In the genomic region with DNA sequence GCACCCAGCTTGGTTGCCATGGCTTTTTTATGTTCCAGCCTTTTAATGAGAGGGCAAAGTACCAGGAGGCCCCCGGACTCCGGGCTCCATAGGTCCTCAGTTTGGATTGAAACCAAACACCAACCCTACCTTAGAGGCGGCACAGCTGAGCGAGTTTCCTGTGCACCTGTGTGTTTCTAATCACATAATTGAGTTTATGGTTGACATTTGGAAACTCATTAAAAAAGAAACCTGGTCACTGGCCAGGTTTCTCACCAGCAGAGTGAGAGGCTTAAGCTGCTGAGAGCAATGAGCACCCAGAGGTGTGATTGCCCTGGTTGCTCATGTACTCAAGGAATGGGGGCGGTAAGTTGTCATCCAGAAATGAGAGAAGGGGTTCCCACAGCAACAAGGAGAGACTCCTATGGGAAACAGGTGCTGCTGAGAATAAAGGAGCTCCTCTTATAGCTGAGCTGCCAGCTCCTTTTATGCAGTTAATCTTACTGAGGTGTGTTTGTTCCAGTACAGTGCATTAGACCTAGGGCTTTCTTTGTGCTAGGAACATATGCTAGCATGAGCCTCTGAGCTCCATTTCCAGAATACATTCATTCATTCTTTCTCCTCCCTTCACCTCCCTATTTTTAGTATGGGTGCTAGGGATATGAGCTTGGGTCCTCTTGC, we compare ENCODE assay signal across 19 mouse cellular contexts.
DNase-seq lines count a peak whose midpoint lies in the region; ATAC-seq and TF ChIP-seq lines count a peak whose summit lies in the region.
"Had no signal": no experiment of that assay in that cellular context is flagged by ENCODE, and none has a peak within 500 bp of the region (broad histone marks: within the 10 kb centered on the region; RNA-seq: fewer than 3 reads in every experiment).

No protein-coding gene starts in this region.

- no peaks in the 10 kb centered on the region for H3K9me3 ChIP-seq in forebrain, embryonic 12.5 days
- no peaks in the 10 kb centered on the region for H3K9me3 ChIP-seq in forebrain, embryonic 14.5 days (replicated peaks; ENCODE audit: control insufficient read depth, low read length)
- H3K9me3 ChIP-seq in kidney, embryonic 14.5 days (ENCODE audit: control insufficient read depth, low read length): no peaks in the 10 kb centered on the region
- no peaks in the 10 kb centered on the region for H3K9me3 ChIP-seq in limb, embryonic 10.5 days (replicated peaks)
- H3K9me3 ChIP-seq: heart, embryonic 12.5 days; liver, embryonic 15.5 days; midbrain, embryonic 13.5 days had no signal

- ATAC-seq in forebrain, embryonic 12.5 days (ENCODE audit: low FRiP score): no peak
- ATAC-seq in forebrain, embryonic 14.5 days: no peak
- peak; percentile 43; the same call in 1 of the 2 replicates for ATAC-seq in kidney, embryonic 14.5 days (ENCODE audit: low FRiP score, low TSS enrichment)
- ATAC-seq in monocyte, adult 5-6 weeks (replicated peaks; ENCODE audit: insufficient number of reproducible peaks, low FRiP score, low TSS enrichment, poor library complexity, severe bottlenecking): no peak
- ATAC-seq: activated CD4-positive, CD25-positive, alpha-beta regulatory T cell, adult 4 months; midbrain, embryonic 13.5 days had no signal

- H3K27ac ChIP-seq in forebrain, embryonic 12.5 days: 0 out of 2 replicates have a peak overlapping the region, but pooled peaks have one; percentile 10
- H3K27ac ChIP-seq in forebrain, embryonic 14.5 days (ENCODE audit: low read depth, low read length): no peak overlapping the region
- no peak overlapping the region; the same call in 1 of the 2 replicates for H3K27ac ChIP-seq in kidney, embryonic 14.5 days (ENCODE audit: low read depth, low read length)
- H3K27ac ChIP-seq in limb, embryonic 10.5 days: peak overlapping the region; percentile 67; the same call in 1 of the 2 replicates
- H3K27ac ChIP-seq: liver, embryonic 15.5 days; midbrain, embryonic 13.5 days had no signal

- no peak for TF ChIP-seq CTCF in lung, adult 2 months (IDR thresholded peaks at IDR 0.05; ENCODE audit: insufficient read depth, low read length)

- peaks cover 23% of the 10 kb centered on the region for H3K36me3 ChIP-seq in forebrain, embryonic 12.5 days (replicated peaks)
- H3K36me3 ChIP-seq in forebrain, embryonic 14.5 days (ENCODE audit: control insufficient read depth, insufficient read depth, low read length): peaks cover 11% of the 10 kb centered on the region; the same call in 1 of the 2 replicates
- peaks cover 6% of the 10 kb centered on the region; the same call in 1 of the 2 replicates for H3K36me3 ChIP-seq in kidney, embryonic 14.5 days (ENCODE audit: control insufficient read depth, insufficient read depth, low read length)
- peaks cover 82% of the 10 kb centered on the region for H3K36me3 ChIP-seq in limb, embryonic 10.5 days
- H3K36me3 ChIP-seq: liver, embryonic 15.5 days had no signal

- H3K9ac ChIP-seq in forebrain, embryonic 12.5 days: no peak overlapping the region
- no peak overlapping the region for H3K9ac ChIP-seq in forebrain, embryonic 14.5 days (ENCODE audit: low read length)
- no peak overlapping the region for H3K9ac ChIP-seq in kidney, embryonic 14.5 days (ENCODE audit: low read depth, low read length)
- H3K9ac ChIP-seq: heart, embryonic 12.5 days; liver, embryonic 15.5 days; midbrain, embryonic 13.5 days had no signal

- TF ChIP-seq POLR2A in lung, adult 2 months (IDR thresholded peaks at IDR 0.05; ENCODE audit: borderline replicate concordance, extremely low read depth, low read depth, low read length): no peak

- H3K4me1 ChIP-seq in forebrain, embryonic 12.5 days: peaks cover 32% of the 10 kb centered on the region
- peaks cover 15% of the 10 kb centered on the region for H3K4me1 ChIP-seq in forebrain, embryonic 14.5 days (ENCODE audit: control insufficient read depth, insufficient read depth, low read length)
- peaks cover 24% of the 10 kb centered on the region for H3K4me1 ChIP-seq in kidney, embryonic 14.5 days (ENCODE audit: control insufficient read depth, insufficient read depth, low read length)
- peaks cover 86% of the 10 kb centered on the region for H3K4me1 ChIP-seq in limb, embryonic 10.5 days
- peaks cover 4% of the 10 kb centered on the region for H3K4me1 ChIP-seq in lung, adult 2 months (ENCODE audit: control insufficient read depth, insufficient read depth, low read length)

- no peak overlapping the region for H3K4me3 ChIP-seq in forebrain, embryonic 12.5 days (replicated peaks)
- H3K4me3 ChIP-seq in forebrain, embryonic 14.5 days (ENCODE audit: low read depth, low read length): no peak overlapping the region
- H3K4me3 ChIP-seq in kidney, embryonic 14.5 days (ENCODE audit: low read length): no peak overlapping the region
- no peak overlapping the region for H3K4me3 ChIP-seq in limb, embryonic 10.5 days
- H3K4me3 ChIP-seq in lung, adult 2 months (replicated peaks; ENCODE audit: extremely low read depth, low read depth, low read length): no peak overlapping the region
- H3K4me3 ChIP-seq: heart, embryonic 12.5 days; liver, embryonic 15.5 days; midbrain, embryonic 13.5 days had no signal

- no peaks in the 10 kb centered on the region for H3K27me3 ChIP-seq in forebrain, embryonic 12.5 days
- H3K27me3 ChIP-seq in forebrain, embryonic 14.5 days (replicated peaks; ENCODE audit: control insufficient read depth, insufficient read depth, low read length): no peaks in the 10 kb centered on the region
- no peaks in the 10 kb centered on the region for H3K27me3 ChIP-seq in kidney, embryonic 14.5 days (ENCODE audit: control insufficient read depth, insufficient read depth, low read length)
- H3K27me3 ChIP-seq in limb, embryonic 10.5 days (ENCODE audit: low read depth, poor library complexity, severe bottlenecking): no peaks in the 10 kb centered on the region
- H3K27me3 ChIP-seq: heart, embryonic 12.5 days; liver, embryonic 15.5 days; midbrain, embryonic 13.5 days had no signal

- H3K4me2 ChIP-seq in forebrain, embryonic 12.5 days: no peak overlapping the region
- no peak overlapping the region for H3K4me2 ChIP-seq in forebrain, embryonic 14.5 days (ENCODE audit: low read length)
- H3K4me2 ChIP-seq in kidney, embryonic 14.5 days (replicated peaks; ENCODE audit: low read depth, low read length): no peak overlapping the region
- H3K4me2 ChIP-seq: heart, embryonic 12.5 days; liver, embryonic 15.5 days; midbrain, embryonic 13.5 days had no signal

- DNase-seq in forebrain, embryonic 14.5 days (ENCODE audit: low spot score): no peak
- peak; percentile 62 for DNase-seq in forelimb bud, embryonic 11.5 days (ENCODE audit: low read depth, low spot score)
- no peak for DNase-seq in limb, embryonic 10.5 days (ENCODE audit: low spot score)
- no peak for DNase-seq in lung, adult 2 months
- no peak for DNase-seq in right cerebral cortex, postnatal 25 days
- DNase-seq: adrenal gland, postnatal 36 days; cerebellum, postnatal 10 days; heart, postnatal 36 days; lung, postnatal 4 days; right cerebral cortex, adult 18-20 months; spleen, adult 18-20 months; thymus, postnatal 25 days had no signal

- WGBS in forebrain, embryonic 12.5 days: 81% methylated on average over 5 of the region's 5 CpGs
- WGBS in forebrain, embryonic 14.5 days: 75% methylated on average over 5 of the region's 5 CpGs
- 35% methylated on average over 5 of the region's 5 CpGs for WGBS in kidney, embryonic 14.5 days
- WGBS in limb, embryonic 10.5 days: 73% methylated on average over 5 of the region's 5 CpGs
- 73% methylated on average over 5 of the region's 5 CpGs for WGBS in lung, adult 2 months

Comparison
In these comparisons a context has a peak if more than half of its experiments do, and no peak if none do; other contexts are left out.
1. H3K27ac ChIP-seq: peak in forebrain, embryonic 12.5 days (single experiment) and limb, embryonic 10.5 days (single experiment); none in forebrain, embryonic 14.5 days (single experiment) and kidney, embryonic 14.5 days (single experiment).